Mouse (Mus musculus) left cerebral cortex, postnatal 25 days (tissue): Measurements from ENCODE around the gene Tmem41a. TPM values are rescaled to one million over a fixed set of nuclear protein-coding genes. Genes with fewer than 3 reads are reported as not detected.

Experiments used
- DNase-seq, 2 experiments: peaks; one replicate each; pipeline ENCODE4 v3.0.0; 2022; ENCODE audit warnings: low spot score in 2 of 2, mixed read lengths in 1 of 2
- intact Hi-C: fragments of 180-260 bp; cut with DNase I; formaldehyde crosslinking; loops from one replicate; pipeline ENCODE4 v1.15.1; 2025
- total RNA-seq, 2 experiments: library from RNA; stranded (reverse); gene quantifications; 2 replicates each; pipeline ENCODE4 v1.2.3; 2021

Gene Tmem41a
- total RNA-seq, 2 experiments from 2014 or later, result 15.7 to 17.7 TPM

DNA sequence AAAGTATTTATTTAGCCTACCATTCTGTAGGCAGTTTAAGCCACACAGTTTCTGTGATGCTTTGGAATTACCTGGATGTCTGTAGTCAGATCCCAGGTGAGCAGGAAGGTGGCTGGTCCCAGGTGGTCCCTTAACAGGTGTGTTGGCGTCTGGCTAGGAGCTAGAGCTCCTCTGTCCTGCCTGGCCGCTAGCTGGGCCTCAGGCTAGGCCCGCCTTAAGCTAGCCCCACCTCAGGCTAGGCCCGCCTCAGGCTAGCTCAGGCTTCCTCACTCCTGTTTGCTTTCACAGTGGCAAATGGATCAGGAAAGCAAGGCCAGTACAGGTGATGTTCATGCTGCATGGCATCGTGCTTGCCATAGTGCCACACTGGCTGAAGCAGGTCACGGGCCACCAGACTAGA is 40.5 kb downstream of the Tmem41a start:
- intact Hi-C loops, result no loop called here

DNA sequence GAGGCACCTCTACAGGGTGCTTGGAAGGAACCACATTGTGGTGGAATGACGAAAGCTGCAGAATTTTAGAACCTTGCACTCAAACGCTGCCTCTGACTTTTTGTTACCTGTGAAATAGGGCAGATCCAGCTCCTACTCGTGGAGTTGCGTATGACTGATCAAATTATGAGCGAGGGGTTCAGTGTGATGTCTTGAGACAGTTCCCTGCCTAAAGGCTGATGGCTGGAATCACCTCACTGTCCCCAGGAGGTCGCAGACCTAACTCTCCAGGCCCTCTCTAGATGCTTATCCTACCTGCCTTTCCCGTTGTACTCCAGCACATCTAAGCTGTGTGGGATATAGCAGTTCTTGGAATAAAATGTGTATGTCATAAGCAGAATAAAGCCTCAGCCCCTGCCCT is 41.4 kb downstream of the Tmem41a start:
- no peak for DNase-seq
- intact Hi-C loops, result no loop called here

More for the DNA sequence above, 40.5 kb downstream of the Tmem41a start:
- DNase-seq, result no peak

DNA sequence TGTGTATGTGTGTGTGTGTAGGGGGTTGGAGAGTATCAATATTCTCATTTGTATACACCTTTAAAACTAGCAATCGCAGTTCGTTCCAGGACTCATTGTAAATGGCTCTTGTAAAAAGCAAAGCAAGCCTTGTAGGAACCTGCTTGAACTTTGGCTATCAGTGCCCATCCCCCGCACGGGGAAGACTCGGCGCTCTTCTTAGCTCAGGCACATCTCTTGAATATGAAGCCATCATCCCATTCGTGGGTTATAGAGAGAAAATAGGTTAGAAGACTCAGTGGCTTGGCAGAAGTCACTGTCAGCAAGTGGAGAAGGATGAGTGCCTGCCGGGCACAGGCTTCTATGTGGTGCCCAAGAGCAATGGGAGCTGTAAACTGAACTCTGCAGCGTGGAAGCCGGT is 42.7 kb downstream of the Tmem41a start:
- DNase-seq, result no peak
- intact Hi-C loops, result no loop called here

DNA sequence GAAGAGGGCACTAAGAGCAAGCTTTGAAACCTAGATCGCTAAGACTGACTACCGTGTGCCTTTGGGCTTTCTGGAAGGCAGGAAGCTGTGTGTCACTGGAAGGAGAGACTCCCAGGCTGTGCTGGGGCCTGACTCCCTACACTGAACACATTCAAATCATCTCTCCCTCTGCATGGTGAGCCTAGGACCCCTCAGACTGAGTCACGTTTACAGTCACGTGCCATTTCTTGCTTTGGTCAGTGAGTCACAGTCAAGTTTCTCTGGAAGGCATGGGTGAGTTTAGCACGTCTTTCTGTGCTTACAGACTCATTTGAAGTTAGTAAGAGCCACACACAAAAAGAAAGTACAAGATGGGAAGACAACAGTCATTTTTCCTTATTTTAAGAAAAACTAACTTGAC is 46.1 kb downstream of the Tmem41a start:
- DNase-seq, result no peak
- intact Hi-C loops, result no loop called here

DNA sequence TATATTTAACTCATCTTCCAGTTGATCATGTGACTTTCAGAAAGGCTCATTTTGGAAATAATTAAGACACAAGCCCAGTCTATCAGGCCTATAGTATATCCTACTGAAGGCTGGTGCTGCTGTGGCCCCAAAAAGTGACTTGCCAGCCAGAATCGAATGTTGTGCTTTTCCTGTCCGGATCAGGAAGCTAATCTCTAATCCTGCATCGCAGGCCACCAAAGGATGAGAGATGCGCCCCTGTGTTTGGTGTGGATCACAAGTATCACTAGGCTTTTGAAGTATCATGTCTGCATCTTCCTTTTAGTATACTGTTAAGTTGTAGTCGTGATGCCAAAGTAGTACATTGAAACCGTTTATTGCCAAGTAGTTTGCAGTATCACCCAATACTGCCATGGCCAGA is 53.5 kb downstream of the Tmem41a start:
- no peak for DNase-seq
- intact Hi-C loops, result no loop called here

DNA sequence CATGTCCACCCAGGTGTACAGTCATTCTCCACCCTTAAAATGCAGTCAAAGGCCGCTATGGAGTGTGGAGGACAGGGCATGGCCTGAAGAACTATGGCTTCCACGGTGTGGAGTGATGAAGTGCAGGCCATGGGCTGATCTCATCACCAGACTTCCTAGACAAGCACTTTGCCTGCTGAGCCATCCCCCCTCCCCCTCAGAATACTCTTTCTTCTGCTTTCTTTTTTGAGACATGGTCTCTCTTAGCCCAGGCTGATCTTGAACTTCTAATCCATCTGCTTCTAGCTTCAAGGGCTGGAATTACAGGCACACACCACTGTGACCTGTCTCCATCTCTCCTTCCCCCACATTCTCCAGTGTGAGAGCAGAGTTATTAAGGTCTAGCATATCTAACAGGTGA is 59.8 kb downstream of the Tmem41a start:
- intact Hi-C loops, result no loop called here
- no peak for DNase-seq

Other genes with a start within 250 kb of the Tmem41a start
- gene Ehhadh, start 159.7 kb downstream of the Tmem41a start, total RNA-seq, result 1 to 10 TPM; 1.5 to 1.7 TPM
- gene Map3k13, start 153.2 kb downstream of the Tmem41a start, total RNA-seq, result 10 to 100 TPM; 14.7 to 16.0 TPM
- gene Liph, start 48.1 kb upstream of the Tmem41a start, total RNA-seq, result under 1 TPM; 0.30 to 0.41 TPM
- gene Senp2, start 61.9 kb upstream of the Tmem41a start, total RNA-seq, result 100 to 1,000 TPM in 1 of 2 experiments, 10 to 100 TPM in 1; 99.1 to 101 TPM
- 1 to 10 TPM; 1.9 to 2.0 TPM for gene Igf2bp2, start 215.7 kb upstream of the Tmem41a start, total RNA-seq